Mouse (Mus musculus) ES-E14 (cell line): ENCODE measurements around the gene Tmem205.

ENCODE experiments used
- CHD2 ChIP-seq: IDR thresholded peaks from 2 replicates; pipeline ENCODE4 v1.6.1; 2014; ENCODE audit warnings: mild to moderate bottlenecking, low read depth, low read length, inconsistent platforms
- HCFC1 ChIP-seq: IDR thresholded peaks from 2 replicates; pipeline ENCODE4 v1.6.1; 2012; ENCODE audit warnings: low read length, inconsistent platforms, borderline replicate concordance; ENCODE audit not compliant: insufficient read depth
- MAFK ChIP-seq: IDR thresholded peaks from 2 replicates; pipeline ENCODE4 v1.6.1; 2014; ENCODE audit warnings: mild to moderate bottlenecking, low read depth, low read length, inconsistent platforms; ENCODE audit not compliant: insufficient read depth
- ZC3H11A ChIP-seq: IDR thresholded peaks from 2 replicates; pipeline ENCODE4 v1.6.1; 2012; ENCODE audit warnings: low read depth, mild to moderate bottlenecking, inconsistent platforms, low read length, borderline replicate concordance
- ZNF384 ChIP-seq: IDR thresholded peaks from 2 replicates; pipeline ENCODE4 v1.6.1; 2012; ENCODE audit warnings: low read depth, low read length, inconsistent platforms

- TF ChIP-seq CHD2 (no peak), HCFC1 (no peak), MAFK (no peak), ZNF384 (no peak), ZC3H11A (no peak)
These were observed 23.3 kb downstream of the Tmem205 start for GRCm38 (mm10) chr9:21904031-21904430.
